Mouse (Mus musculus) gastrocnemius, postnatal 10 days (tissue): ENCODE measurements around the gene Vcan. TPM values are rescaled to one million over a fixed set of nuclear protein-coding genes. Genes with fewer than 3 reads are reported as not detected.

Source experiments
- DNase-seq: peaks from one replicate; pipeline ENCODE4 v3.0.0; 2021; ENCODE audit warnings: mixed read lengths
- total RNA-seq, 2 experiments: library from RNA; stranded (reverse); gene quantifications; 2 replicates each; pipeline ENCODE4 v1.2.3; 2021

Gene Vcan
- total RNA-seq, 2 experiments from 2014 or later = 42.1 to 69.9 TPM

DNA sequence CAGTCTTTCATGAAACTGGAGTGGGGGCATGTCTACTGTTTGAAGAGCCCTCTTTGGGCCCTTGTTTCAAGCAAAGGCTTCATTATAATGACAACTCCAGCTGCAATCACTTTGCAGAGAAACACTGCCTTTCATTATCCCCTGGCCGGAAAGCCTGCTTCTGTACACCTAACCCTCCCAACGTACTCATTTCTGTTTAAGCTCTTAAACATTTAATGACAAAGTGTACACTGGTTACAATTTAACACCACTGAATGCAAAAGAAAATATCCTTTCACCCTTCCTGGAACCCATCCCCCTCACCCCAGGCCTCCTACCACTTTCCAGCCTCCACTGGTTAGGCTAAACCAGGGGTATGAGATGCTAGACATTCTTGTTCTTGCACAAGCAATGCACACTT is 15.8 kb downstream of the Vcan start:
- DNase-seq = no peak

DNA sequence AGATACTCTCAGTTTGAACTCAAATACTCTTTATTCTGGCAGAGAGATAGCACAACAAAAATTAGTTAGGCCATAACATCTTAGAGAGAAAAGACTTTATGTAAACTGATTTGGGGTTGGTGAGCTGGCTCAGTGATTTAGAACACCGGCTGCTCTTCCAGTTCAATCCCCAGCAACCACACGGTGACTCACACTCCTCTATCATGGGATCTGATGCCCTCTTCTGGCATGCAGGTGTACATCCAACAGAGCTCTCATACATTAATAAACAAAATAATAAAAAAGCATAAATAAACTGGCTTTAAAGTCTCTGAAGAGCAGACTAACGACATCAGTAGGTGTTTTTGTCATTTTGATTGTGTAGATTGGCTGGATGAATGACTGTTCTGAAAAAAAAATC is 21.8 kb downstream of the Vcan start:
- DNase-seq = no peak

DNA sequence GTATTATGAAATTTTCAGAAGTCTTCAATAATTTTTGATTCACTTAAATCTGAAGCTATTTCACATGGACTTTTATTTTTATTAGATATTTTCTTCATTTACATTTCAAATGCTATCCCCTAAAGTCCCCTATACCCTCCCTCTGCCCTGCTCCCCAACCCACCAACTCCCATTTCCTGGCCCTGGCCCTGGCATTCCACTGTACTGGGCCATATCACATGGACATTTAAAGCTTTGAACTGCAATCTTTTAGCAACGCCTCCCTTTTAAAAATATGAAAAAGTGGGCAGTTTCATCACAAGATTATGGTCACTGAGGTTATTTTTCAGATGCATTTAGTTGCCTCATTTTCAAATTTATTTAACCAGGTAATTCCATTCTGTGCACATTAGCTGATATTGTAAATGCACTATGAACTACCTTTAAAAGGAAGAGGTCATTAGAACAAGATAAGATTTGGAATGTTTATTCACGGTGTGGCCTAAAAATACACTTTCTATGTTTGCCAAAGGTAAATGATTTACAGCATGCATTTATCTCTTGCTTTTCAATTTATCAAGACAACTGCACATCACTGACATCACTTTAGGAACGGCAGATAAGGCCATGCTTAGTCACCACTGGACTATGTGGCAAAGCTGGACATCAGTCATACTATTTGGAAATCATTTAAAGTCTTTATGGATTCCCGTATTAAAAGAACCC is 32.7 kb downstream of the Vcan start:
- no peak for DNase-seq

DNA sequence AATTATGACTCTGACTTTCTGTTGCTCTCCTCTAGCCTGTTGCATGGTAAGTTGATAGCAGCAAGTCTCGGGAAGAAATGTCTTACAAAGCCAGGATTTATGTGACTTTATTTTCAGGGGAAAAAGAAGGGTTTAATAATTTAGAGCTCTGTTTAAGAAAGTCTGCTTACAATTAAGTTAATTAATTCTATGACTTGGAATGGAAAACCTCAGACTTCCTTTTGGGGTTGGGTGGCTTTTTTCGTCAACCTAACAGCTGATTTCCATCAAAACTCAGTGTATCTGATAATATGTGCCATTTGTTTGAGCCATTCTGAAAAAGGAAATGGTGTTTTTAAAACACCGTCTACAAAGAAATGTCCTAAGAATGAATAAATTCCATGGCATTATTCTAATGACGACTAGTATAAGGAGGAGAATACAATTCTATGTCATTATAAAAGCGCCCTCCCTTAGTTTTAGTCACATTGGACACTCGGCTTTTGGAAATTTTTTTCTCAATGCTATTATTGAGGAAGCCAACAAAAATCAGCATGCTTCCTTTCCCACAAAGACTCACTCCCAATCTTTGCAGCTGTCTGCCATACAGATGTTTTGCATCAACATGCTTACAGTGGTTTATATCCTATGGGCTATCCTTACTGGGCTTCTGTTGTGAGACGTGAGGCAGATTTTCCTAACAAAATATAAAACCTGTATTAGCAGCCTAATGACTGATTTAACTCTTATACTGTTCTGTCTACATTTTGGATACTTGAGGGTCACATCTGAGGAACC is 34.0 kb downstream of the Vcan start:
- DNase-seq = no peak

DNA sequence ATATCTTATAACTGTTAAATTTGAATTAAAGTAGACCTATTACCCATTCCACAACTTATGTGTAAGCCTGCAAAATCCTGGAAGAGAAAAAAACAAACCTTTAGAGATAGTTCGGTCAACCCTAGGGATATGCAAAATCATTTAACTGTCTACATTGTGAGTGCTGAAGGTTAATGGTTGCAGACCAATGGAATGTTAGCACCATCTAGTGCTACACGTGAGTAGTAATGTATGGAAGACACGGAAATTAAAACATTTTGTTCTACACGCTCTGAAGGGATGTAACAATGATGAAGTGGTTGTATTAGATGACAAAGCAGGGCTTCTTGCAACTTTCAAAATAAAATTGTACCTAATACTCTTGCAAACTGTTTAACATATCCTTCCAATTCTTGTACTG is 39.9 kb downstream of the Vcan start:
- no peak for DNase-seq

DNA sequence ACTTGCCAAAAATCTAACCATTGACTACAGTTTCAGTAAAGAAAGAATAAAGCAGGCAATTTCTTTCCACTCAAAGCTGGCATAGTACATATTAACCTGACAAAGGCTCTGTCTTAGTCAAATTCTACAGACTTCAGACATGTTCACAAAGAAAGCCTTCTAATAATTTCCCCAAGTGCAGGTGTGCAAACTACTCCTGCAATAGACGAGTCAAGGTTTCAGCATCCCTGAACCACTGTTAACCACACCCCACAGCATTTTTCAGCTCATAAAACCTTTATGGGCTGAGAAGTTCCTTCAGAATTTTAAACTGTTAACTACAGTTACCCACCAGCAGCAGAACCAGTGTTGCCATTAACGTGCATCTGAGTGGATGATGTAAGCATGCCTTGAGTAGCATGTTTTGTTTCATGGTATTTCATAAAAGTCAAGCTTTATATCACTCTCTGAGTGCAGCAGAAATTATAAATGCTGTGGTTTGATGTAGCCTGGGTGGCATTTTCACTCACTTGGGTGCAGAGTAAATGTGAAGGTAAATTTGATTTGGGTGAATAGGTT is 42.2 kb downstream of the Vcan start:
- no peak for DNase-seq

DNA sequence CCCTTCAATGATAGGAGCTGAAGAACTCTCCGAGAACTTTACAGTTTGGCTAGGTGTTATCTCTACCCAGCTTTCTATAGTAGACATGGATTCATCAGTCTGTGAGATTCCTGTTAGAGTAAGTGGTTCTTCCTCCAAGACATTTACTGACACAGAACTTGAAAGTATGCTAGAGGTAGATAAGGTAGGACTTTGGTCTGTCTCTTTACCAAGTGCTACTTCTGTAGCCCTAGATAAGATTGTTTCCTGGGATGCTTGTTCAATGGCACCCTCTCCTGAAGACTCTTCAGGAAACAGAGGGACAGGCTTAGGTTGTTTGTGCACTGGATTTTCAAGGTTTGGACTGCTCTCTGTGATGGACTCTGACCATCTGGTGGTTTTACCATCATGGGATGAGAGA is 49.7 kb downstream of the Vcan start:
- no peak for DNase-seq

DNA sequence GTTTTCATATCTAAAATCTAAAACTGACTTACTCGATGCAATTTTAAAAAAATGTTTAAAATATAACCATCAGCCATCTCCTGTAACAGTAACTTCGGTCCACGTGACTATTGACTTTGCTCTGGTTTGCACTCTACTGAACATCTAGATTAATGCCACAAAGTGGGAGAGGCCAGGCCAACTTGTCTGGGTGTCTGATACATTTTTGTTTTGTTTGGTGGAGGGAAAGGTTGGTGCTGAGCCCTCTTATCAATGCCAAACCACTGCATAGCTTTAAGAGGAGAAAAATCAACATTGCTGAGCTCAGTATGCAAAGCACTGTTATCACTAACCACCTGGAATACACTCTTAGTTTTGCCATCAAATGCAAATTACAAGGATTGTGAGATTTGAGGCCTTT is 58.8 kb downstream of the Vcan start:
- no peak for DNase-seq

DNA sequence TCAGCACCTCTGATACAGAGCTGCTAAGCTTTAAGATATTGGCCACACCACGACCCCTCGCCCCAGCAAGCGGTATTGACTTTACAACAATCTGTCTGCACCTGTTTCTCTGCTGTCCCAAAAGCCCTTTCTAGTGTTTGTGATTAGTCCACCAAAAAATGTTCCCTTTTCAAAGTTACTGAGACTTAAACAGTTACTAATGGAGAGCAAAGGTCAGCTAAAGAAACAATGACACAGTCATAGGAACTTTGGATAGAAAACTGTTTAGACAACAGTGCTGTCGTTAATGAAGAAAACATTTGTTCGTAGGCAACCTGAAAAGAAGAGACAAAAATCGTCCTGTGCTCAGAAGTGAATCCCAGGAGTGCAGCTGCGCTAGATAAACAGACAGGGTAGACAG is 60.1 kb downstream of the Vcan start:
- DNase-seq = no peak

DNA sequence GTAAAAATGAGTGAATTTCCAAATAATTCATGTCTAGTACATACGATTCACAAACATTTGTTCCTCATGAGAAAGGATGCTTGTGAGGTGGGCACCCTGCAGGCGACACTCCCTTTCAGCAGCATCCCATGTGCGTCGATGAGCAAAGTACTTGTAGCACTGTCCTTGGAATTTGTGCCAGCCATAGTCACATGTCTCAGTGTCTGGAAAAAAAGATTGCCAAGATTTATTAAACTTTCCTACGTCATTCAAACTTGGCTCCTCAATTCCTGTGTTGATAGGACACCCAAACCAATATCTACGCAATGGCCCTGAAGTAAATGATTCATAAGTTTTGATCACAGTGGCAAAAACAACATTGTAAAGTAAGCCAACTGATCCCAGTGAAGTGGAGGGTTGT is 62.6 kb downstream of the Vcan start:
- no peak for DNase-seq

DNA sequence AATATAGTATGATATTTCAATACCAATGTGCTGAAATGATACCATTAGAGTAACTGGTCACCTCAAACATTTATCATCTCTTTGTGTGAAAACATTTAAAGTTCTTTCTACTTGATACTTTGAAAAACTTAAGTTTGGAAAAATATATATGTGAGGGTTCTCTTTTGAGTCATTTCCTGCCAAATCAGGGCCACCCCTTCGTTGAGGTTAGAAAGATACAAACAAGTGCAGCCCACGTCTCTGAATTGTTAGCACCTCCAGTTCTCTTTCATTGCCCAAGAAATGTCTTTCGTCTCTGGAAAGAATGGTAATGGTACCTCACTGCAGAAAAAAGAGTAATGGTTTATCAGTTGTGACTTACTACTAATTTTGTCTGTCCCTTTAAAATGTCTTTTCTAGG is 71.8 kb downstream of the Vcan start:
- no peak for DNase-seq

DNA sequence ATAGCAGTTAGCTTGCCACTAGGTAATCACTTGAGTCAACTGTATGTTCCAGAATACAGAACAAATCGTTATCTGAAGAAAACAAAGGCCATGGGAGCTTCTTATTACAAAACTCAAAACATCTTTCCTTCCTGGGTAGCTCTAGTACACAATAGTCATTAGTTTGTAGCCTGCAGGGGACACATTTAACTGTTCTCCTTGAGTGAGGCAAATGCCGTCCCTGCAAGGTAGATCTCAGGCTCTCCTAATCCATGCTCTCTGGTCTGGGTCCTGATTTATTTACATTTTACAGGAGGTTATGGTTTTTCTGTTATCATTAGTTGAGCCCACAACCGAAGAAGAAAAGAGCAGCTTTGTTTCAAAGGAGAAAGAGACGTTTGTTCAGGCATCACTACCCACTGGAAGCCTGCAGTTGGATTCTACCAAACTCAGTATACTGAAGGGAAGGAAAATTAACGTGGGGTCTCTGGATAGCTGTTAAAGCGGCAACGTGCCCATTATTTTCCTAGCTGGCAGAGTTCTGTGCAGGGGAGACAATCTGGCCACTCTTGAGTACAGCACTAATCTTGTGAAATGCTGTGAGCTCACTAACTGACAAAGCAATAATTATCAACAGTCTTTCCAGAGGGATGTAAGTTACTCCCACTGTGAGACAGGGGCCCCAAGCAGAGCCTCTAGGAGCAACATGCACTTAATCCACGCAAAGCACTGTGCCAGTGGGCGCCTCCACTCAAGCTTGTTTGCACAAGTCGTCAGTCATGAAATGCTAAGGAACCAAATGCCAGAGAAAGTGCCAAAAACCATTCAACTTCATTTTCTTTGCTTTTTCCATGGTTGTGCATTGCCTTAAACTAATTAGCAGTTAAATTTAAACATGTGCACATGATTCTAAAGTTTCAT is 73.1 kb downstream of the Vcan start:
- DNase-seq = no peak

DNA sequence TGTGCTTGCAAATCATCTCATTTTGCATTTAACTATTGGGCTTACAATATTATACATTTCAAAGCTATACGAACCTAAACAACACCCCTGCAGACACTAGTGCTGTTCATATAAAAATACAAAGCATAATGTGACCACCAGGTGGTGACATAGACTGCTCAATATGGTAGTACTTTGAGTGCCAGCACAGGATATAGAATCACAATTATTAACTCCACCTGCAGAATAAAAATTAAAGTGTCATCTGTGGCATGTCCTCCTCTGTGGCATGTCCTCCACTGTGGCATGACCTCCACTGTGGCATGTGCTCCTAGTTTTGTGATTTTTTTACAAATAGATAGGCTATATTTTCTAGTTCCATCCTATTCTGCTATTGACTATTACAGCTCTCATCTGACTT is 74.2 kb downstream of the Vcan start:
- DNase-seq = no peak

DNA sequence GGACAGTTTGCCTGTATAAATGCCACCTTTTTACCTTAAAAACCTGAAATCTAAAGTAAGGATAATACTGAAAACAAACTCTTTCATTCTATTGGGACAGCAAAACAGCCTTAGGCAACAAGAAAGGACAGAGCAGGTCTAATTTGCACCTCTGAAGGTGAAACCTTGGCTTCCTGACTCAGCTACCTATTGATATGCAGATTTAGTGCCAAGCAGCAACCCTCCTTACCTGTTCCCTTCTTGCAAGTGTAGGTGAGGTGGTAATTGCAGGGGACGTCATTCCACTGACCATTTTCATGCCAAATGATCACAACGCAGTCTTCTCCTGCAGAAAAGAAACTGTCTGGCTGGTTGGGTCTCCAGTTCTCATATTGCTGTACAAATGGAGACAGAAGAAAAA is 80.6 kb downstream of the Vcan start:
- no peak for DNase-seq

DNA sequence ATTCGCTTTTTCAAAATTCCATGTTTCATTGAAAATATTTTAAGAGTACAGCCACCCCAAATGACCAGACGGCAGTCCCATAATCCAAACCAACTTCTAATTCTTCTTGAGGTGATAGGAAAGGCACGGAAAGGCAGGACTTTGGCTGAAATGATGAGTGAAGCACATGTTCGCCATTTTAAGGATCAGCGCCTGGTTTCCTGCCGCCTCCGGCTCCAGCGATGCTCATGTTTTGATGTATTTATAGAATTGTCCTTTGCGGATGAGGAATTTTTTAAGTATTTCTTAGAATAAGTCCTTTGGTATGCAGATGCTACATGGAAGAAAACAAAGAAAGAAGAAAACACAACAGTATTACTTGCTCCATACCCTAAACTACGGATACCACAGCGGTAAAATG is 85.3 kb downstream of the Vcan start:
- DNase-seq = no peak

DNA sequence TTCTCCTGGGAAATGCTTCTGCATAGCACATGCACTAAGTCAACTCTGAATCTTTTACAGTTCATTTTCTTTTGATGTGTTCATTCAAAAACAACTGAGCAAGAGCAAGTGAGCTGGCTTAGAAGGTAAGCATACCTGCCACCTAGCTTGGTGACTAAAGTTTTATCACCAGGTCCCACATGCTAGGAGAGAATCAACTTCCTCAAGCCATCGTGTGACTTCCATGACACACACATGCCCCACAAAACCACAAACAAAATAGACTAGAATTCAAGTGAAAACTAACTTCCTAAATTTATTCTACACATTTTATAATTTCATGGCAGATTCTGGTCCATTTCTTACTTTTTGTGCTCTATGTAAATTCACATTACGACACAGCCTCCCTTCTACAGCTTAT is 89.0 kb downstream of the Vcan start:
- no peak for DNase-seq

DNA sequence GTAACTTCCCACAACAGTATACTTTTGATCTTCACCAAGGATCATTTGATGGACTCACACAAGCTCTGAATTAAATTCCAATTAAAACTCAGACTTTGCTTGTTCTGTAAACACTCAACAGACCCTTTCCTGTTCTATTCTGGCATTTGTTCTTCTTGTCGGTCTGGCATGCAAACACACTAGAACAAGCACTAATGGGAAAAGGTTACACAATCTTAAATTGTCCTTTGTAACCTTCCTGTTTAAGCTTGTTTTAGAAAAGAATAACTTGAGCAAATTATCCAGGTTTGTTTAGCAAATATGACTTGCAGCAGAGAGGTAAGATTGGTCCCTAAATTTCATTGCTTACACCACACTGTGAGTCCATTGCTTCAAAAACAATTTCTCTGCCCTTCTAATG is 89.5 kb downstream of the Vcan start:
- DNase-seq = no peak

DNA sequence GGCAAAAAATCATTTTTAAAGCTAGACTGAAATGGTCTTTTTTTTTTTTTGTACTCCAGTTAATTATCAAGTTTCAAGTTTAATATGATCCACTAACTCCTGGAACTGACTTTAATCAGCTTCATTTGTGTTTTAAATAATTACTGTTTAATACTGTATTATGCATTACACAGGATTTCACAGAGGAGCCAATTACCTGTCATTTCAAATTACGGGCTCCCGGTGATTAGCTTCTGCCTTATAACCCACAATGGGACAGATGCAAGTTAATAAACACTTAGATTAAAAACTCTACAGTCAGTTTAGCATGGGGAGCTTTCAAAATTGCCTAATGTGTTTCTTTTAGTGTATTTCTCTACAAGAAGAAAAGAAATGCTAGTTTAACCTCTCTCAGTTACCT is 96.7 kb downstream of the Vcan start:
- DNase-seq = no peak

DNA sequence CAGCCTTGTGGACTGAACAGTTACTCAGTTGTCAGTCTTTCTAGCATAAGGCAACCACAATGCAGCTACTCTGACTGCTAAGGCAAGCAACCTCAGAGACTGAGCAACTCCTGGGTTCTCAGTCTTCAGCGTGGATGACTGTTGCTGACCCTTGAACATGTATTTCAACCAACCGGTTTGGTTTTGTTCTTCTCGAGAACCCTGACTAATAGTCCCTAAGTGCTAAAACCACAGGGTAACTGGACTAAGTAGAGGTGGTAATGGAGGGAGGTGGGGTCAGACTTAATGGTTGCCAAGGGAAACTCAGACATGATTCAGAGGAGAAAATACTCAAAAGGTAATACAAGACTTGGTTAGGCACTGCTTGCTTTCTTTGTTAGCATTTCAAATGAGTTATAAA is 105.3 kb downstream of the Vcan start:
- no peak for DNase-seq

DNA sequence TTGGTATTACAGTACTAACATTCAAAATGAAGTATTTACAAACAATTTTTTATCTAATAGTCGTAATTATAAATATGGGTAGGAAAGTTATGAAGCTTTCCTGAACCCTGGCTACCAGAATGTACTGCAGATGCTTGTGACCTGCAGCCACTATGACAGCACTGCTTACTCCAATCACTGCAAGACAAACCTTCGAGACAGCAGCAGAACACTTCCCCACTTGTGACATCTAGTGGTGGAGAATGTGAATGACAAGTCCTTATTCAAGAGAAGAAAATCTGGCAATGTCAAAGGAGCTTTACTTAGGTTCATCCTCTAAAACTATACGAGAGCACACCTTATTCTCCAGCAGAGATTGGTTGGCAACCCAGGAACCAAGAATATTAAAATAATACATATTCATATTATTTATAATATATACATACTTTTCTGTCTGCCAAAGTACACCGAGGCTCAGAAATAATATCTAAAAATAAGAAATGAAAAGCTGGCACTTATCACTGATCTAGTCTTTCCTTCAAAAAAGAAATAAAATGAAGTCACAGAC is 108.1 kb downstream of the Vcan start:
- peak; percentile 4 for DNase-seq

DNA sequence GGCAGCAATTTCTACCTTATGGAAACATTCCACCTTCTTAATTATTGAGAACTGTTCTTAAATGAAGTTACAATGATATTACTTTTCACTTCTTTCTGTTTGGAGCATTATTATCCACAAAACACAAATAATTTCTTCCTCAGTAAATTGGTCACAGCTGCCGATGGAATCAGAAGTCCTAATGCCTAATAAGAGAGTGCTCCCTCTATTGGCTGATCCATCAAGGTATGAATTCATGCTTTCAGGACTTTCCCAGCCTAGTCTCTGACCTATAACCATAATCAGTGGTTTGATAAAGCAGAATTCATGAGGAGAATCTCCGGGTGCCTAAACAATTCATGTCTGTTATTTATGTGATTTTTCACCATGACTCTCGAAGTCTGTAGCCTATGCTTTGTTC is 123.2 kb downstream of the Vcan start:
- no peak for DNase-seq

DNA sequence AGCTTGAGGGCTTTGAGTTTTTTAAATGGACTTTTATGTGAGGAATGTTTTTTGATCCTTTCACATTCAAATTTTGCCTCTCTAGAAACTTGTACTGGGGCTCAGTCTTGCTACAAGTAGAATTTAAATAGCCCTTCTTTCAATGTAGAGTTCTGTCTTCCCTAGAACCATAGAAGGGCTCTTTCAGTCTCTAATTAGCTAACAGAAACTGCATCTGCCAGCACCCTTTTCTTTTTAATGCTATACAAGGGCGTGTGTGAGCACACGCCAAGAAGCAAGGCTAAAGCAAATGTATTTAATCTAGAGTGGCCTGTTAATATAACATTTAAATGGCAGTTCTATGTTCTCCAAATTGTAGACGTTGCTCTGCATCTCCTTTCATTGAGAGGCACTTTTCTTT is 134.9 kb downstream of the Vcan start:
- DNase-seq = no peak
